Mouse (Mus musculus): Measurements from ENCODE around the gene Proca1. TPM values are rescaled to one million over a fixed set of nuclear protein-coding genes. Genes with fewer than 3 reads are reported as not detected.

The Proca1 gene
- polyA plus RNA-seq, 1 experiment from 2014 or later, result 0.31 TPM

- Histone ChIP-seq H3K4me3 (no peak overlapping the region), H3K9me3 (replicated peaks) (no peaks in the 10 kb centered on the region), H3K4me2 (peak overlapping the region; percentile 100; the same call in 1 of the 2 replicates), H3K4me1 (peaks cover 88% of the 10 kb centered on the region), H3K9ac (peak overlapping the region; percentile 29), H3K36me3 (peaks cover 38% of the 10 kb centered on the region), H3K27me3 (replicated peaks) (no peaks in the 10 kb centered on the region), H3K27ac (peak overlapping the region; percentile 93)
- no peak for ATAC-seq
- WGBS (ENCODE audit: insufficient replicate concordance), result 61% methylated on average over 6 of the region's 6 CpGs
These were observed 26.6 kb upstream of the Proca1 start for GRCm38 (mm10) chr11:78166640-78167039.

- ATAC-seq, result no peak
- Histone ChIP-seq H3K36me3 (peaks cover 38% of the 10 kb centered on the region), H3K9ac (peak overlapping the region; percentile 68), H3K9me3 (replicated peaks) (no peaks in the 10 kb centered on the region), H3K4me3 (no peak overlapping the region), H3K4me1 (peaks cover 88% of the 10 kb centered on the region), H3K4me2 (peak overlapping the region; percentile 79), H3K27me3 (replicated peaks) (no peaks in the 10 kb centered on the region), H3K27ac (peak overlapping the region; percentile 93)
- WGBS (ENCODE audit: insufficient replicate concordance), result 81% methylated on average over 14 of the region's 14 CpGs
These were observed 25.8 kb upstream of the Proca1 start for GRCm38 (mm10) chr11:78167257-78167959.

- Histone ChIP-seq H3K9ac (peak overlapping the region; percentile 68), H3K27ac (peak overlapping the region; percentile 93), H3K4me3 (peak overlapping the region; percentile 49), H3K9me3 (replicated peaks) (no peaks in the 10 kb centered on the region), H3K36me3 (peaks cover 34% of the 10 kb centered on the region), H3K27me3 (replicated peaks) (no peaks in the 10 kb centered on the region), H3K4me2 (peak overlapping the region; percentile 79), H3K4me1 (peaks cover 84% of the 10 kb centered on the region)
- 21% methylated on average over 19 of the region's 19 CpGs for WGBS (ENCODE audit: insufficient replicate concordance)
- peak; percentile 64 for ATAC-seq
These were observed 24.4 kb upstream of the Proca1 start for GRCm38 (mm10) chr11:78168541-78169468.

GRCm38 (mm10) chr11:78170306-78170705 is 22.9 kb upstream of the Proca1 start:
- peak overlapping the region; percentile 79 for H3K4me2 ChIP-seq
- no peak for ATAC-seq

GRCm38 (mm10) chr11:78171328-78171727 is 21.9 kb upstream of the Proca1 start:
- peaks cover 34% of the 10 kb centered on the region for H3K36me3 ChIP-seq
- WGBS (ENCODE audit: insufficient replicate concordance), result 67% methylated on average over 4 of the region's 4 CpGs
- H3K4me3 ChIP-seq, result no peak overlapping the region
- no peaks in the 10 kb centered on the region for H3K27me3 ChIP-seq (replicated peaks)
- no peak overlapping the region for H3K27ac ChIP-seq
- H3K9me3 ChIP-seq (replicated peaks), result no peaks in the 10 kb centered on the region
- no peak for ATAC-seq
- no peak overlapping the region for H3K4me2 ChIP-seq
- peaks cover 90% of the 10 kb centered on the region for H3K4me1 ChIP-seq
- no peak overlapping the region for H3K9ac ChIP-seq

More at GRCm38 (mm10) chr11:78170306-78170705, 22.9 kb upstream of the Proca1 start:
- Histone ChIP-seq H3K36me3 (peaks cover 34% of the 10 kb centered on the region), H3K27ac (peak overlapping the region; percentile 93), H3K9me3 (replicated peaks) (no peaks in the 10 kb centered on the region), H3K9ac (no peak overlapping the region), H3K27me3 (replicated peaks) (no peaks in the 10 kb centered on the region), H3K4me3 (no peak overlapping the region), H3K4me1 (peaks cover 91% of the 10 kb centered on the region)
- 88% methylated on average over 15 of the region's 15 CpGs for WGBS (ENCODE audit: insufficient replicate concordance)

- ATAC-seq, result no peak
- Histone ChIP-seq H3K4me2 (no peak overlapping the region), H3K27ac (peak overlapping the region; percentile 15; the same call in 1 of the 2 replicates), H3K4me3 (no peak overlapping the region), H3K4me1 (peaks cover 82% of the 10 kb centered on the region), H3K27me3 (replicated peaks) (no peaks in the 10 kb centered on the region), H3K9me3 (replicated peaks) (no peaks in the 10 kb centered on the region), H3K9ac (peak overlapping the region; percentile 28), H3K36me3 (peaks cover 31% of the 10 kb centered on the region)
- WGBS (ENCODE audit: insufficient replicate concordance), result 86% methylated on average over 16 of the region's 16 CpGs
These were observed 21.0 kb upstream of the Proca1 start for GRCm38 (mm10) chr11:78172034-78172747.

- Histone ChIP-seq H3K9ac (no peak overlapping the region), H3K9me3 (replicated peaks) (no peaks in the 10 kb centered on the region), H3K4me1 (peaks cover 75% of the 10 kb centered on the region), H3K27me3 (replicated peaks) (no peaks in the 10 kb centered on the region), H3K27ac (no peak overlapping the region), H3K36me3 (peaks cover 25% of the 10 kb centered on the region), H3K4me2 (no peak overlapping the region), H3K4me3 (no peak overlapping the region)
- ATAC-seq, result no peak
- 80% methylated on average over 19 of the region's 19 CpGs for WGBS (ENCODE audit: insufficient replicate concordance)
These were observed 20.3 kb upstream of the Proca1 start for GRCm38 (mm10) chr11:78172748-78173383.

- Histone ChIP-seq H3K27ac (peak overlapping the region; percentile 100), H3K4me2 (peak overlapping the region; percentile 92; the same call in 1 of the 2 replicates), H3K36me3 (peaks cover 33% of the 10 kb centered on the region), H3K27me3 (replicated peaks) (no peaks in the 10 kb centered on the region), H3K9me3 (replicated peaks) (no peaks in the 10 kb centered on the region), H3K4me3 (no peak overlapping the region), H3K9ac (0 out of 2 replicates have a peak overlapping the region, but pooled peaks have one; percentile 33), H3K4me1 (peaks cover 64% of the 10 kb centered on the region)
- no peak for ATAC-seq
- WGBS (ENCODE audit: insufficient replicate concordance), result 91% methylated on average over 3 of the region's 3 CpGs
These were observed 18.7 kb upstream of the Proca1 start for GRCm38 (mm10) chr11:78174506-78174905.

- ATAC-seq, result peak; percentile 62
These were observed 17.3 kb upstream of the Proca1 start for GRCm38 (mm10) chr11:78175771-78176401.

GRCm38 (mm10) chr11:78176402-78176862 is 16.8 kb upstream of the Proca1 start, which contains the start of the genes Nek8 and Tlcd1:
Gene Nek8, minus strand, starts transcription at chr11:78176675.
Gene Tlcd1, plus strand, starts transcription at chr11:78176711.
- peaks cover 66% of the 10 kb centered on the region for H3K4me1 ChIP-seq
- peaks cover 41% of the 10 kb centered on the region for H3K36me3 ChIP-seq
- peak within 1 kb of the TSS; percentile 97 for H3K9ac ChIP-seq
- H3K27ac ChIP-seq, result peak within 1 kb of the TSS; percentile 100
- H3K4me3 ChIP-seq, result peak within 1 kb of the TSS; percentile 94
- ATAC-seq, result peak; percentile 33; the same call in 1 of the 2 replicates
- peak within 1 kb of the TSS; percentile 92 for H3K4me2 ChIP-seq
- under 1% methylated on average over 32 of the region's 32 CpGs for WGBS (ENCODE audit: insufficient replicate concordance)
- no peaks in the 10 kb centered on the region for H3K9me3 ChIP-seq (replicated peaks)
- no peaks in the 10 kb centered on the region for H3K27me3 ChIP-seq (replicated peaks)

More at GRCm38 (mm10) chr11:78175771-78176401, 17.3 kb upstream of the Proca1 start:
- peak overlapping the region; percentile 97 for H3K9ac ChIP-seq
- peaks cover 64% of the 10 kb centered on the region for H3K4me1 ChIP-seq
- no peaks in the 10 kb centered on the region for H3K27me3 ChIP-seq (replicated peaks)
- peaks cover 39% of the 10 kb centered on the region for H3K36me3 ChIP-seq
- H3K27ac ChIP-seq, result peak overlapping the region; percentile 100
- no peaks in the 10 kb centered on the region for H3K9me3 ChIP-seq (replicated peaks)
- peak overlapping the region; percentile 94 for H3K4me3 ChIP-seq
- 2% methylated on average over 9 of the region's 10 CpGs for WGBS (ENCODE audit: insufficient replicate concordance)
- H3K4me2 ChIP-seq, result peak overlapping the region; percentile 92

Measured in liver, embryonic 12.5 days (tissue).